Comparison of ENCODE assay signal across 9 mouse cellular contexts in the genomic region with DNA sequence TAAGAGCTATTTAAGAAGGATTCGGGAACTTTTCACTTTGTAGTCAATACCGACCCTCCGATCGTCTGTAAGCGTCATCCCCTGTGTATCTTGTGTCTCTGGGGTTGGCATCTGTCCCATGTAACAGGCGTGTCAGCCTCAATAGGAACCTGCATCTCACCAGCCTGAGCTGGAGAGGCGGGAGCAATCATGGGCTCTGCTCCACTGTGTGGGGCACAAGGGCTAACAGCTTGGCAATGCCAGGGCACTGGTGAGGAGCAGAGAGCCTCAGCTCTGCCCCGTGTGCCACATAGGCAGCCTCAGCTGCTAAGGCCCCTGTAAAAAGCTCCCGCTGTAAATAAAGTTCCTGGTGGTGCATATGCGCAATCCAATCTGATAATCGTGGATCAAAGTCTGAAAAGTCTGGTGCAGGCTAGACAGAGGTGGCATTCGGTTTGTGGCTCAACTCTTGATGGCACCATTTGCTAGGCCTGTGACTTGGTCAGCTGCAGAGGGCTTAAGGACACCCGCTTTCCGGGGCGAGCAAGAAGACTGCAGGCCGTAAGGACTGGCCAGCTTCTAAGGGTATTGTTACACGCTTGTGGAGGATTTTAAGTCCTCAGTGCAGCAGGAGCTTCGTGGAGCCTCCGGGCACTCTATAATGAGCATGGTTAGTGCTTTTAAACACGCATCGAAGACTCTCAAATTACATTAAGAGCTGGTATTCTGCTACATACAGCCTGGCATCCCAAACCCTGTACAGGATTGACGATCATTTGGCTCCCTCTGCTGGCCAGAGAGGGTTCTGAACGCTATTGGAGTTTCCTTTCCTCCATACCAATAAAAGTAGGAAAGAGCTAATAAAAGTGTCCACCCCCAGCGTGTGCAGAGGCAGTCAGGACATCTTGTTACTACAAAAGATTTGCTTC. TPM values are rescaled to one million over a fixed set of nuclear protein-coding genes. Genes with fewer than 3 reads are reported as not detected.
DNase-seq lines count a peak whose midpoint lies in the region; ATAC-seq and TF ChIP-seq lines count a peak whose summit lies in the region.
"Had no signal": no experiment of that assay in that cellular context is flagged by ENCODE, and none has a peak within 500 bp of the region (broad histone marks: within the 10 kb centered on the region; RNA-seq: fewer than 3 reads in every experiment).

No protein-coding gene starts in this region.

- no peak for TF ChIP-seq POLR2A in MEL (IDR thresholded peaks at IDR 0.05; ENCODE audit: control insufficient read depth in 1 of 2, insufficient read depth in 1 of 2, low read depth in 1 of 2, low read length in 2 of 2, poor library complexity in 1 of 2)
- no peak for TF ChIP-seq POLR2A in cerebellum, adult 2 months (IDR thresholded peaks at IDR 0.05; ENCODE audit: borderline replicate concordance, insufficient read depth, low read length)

- H3K27me3 ChIP-seq in MEL (ENCODE audit: control insufficient read depth in 1 of 2, insufficient read depth in 2 of 2, low read length in 2 of 2): no peaks in the 10 kb centered on the region
- H3K27me3 ChIP-seq in cerebellum, adult 2 months (ENCODE audit: control insufficient read depth, insufficient read depth, low read length): no peaks in the 10 kb centered on the region
- peaks cover 4% of the 10 kb centered on the region; the same call in 1 of the 2 replicates for H3K27me3 ChIP-seq in hindbrain, embryonic 10.5 days (ENCODE audit: insufficient read depth, poor library complexity, severe bottlenecking)
- H3K27me3 ChIP-seq in lung, postnatal 0 days (replicated peaks; ENCODE audit: insufficient read depth, low read length): no peaks in the 10 kb centered on the region

- peak; percentile 87 for DNase-seq in MEL (ENCODE audit: low read depth, low spot score)
- DNase-seq in cerebellum, adult 2 months: peak; percentile 59 to 81
- peak; percentile 95 for DNase-seq in forelimb bud, embryonic 11.5 days (ENCODE audit: low read depth, low spot score)
- DNase-seq in hindbrain, embryonic 10.5 days (ENCODE audit: low spot score): peak; percentile 88
- DNase-seq in layer of hippocampus, adult 9-10 months (ENCODE audit: low spot score): peak; percentile 75
- peak; percentile 92 for DNase-seq in lung, postnatal 0 days (ENCODE audit: low spot score)
- DNase-seq in retina, embryonic 14.5 days (ENCODE audit: low spot score): peak; percentile 97
- peak; percentile 63 to 72 for DNase-seq in thymus, postnatal 36 days

- no peak for TF ChIP-seq EP300 in MEL (IDR thresholded peaks at IDR 0.05; ENCODE audit: low read depth in 1 of 2, low read length in 2 of 2)
- no peak for TF ChIP-seq EP300 in lung, postnatal 0 days (IDR thresholded peaks at IDR 0.05)

- H3K9ac ChIP-seq in MEL (ENCODE audit: control insufficient read depth, low read depth, low read length, poor library complexity, severe bottlenecking): no peak overlapping the region
- H3K9ac ChIP-seq in lung, postnatal 0 days (replicated peaks; ENCODE audit: low read depth): no peak overlapping the region

- H3K4me2 ChIP-seq in lung, postnatal 0 days (replicated peaks; ENCODE audit: low read depth, low read length): no peak overlapping the region

- H3K79me2 ChIP-seq in MEL (ENCODE audit: control insufficient read depth, insufficient read depth, low read length, poor library complexity): no peaks in the 10 kb centered on the region

- WGBS in cerebellum, adult 2 months: 38% methylated on average over 24 of the region's 24 CpGs
- WGBS in hindbrain, embryonic 10.5 days: 55% methylated on average over 24 of the region's 24 CpGs
- WGBS in lung, postnatal 0 days: 50% methylated on average over 24 of the region's 24 CpGs

- no peak overlapping the region for H3K27ac ChIP-seq in MEL (ENCODE audit: control insufficient read depth, low read depth, low read length)
- H3K27ac ChIP-seq in cerebellum, adult 2 months (ENCODE audit: insufficient read depth, low read length): no peak overlapping the region
- H3K27ac ChIP-seq in hindbrain, embryonic 10.5 days: peak overlapping the region; percentile 77
- no peak overlapping the region for H3K27ac ChIP-seq in lung, postnatal 0 days (ENCODE audit: low read length)

- no peak; the same call in none of the 2 replicates for TF ChIP-seq RAD21 in MEL (IDR thresholded peaks at IDR 0.05; ENCODE audit: low read depth, low read length)

- H3K4me1 ChIP-seq in MEL (ENCODE audit: control insufficient read depth in 1 of 2, insufficient read depth in 2 of 2, low read length in 2 of 2): peaks cover 2 to 13% of the 10 kb centered on the region in 2 experiments; a peak in 3 of 4 replicates
- H3K4me1 ChIP-seq in cerebellum, adult 2 months (ENCODE audit: control insufficient read depth, insufficient read depth, low read length): no peaks in the 10 kb centered on the region
- H3K4me1 ChIP-seq in hindbrain, embryonic 10.5 days (replicated peaks): peaks cover 40% of the 10 kb centered on the region
- peaks cover 12% of the 10 kb centered on the region for H3K4me1 ChIP-seq in lung, postnatal 0 days (ENCODE audit: insufficient read depth, low read depth, low read length)

- peak; percentile 87 to 100 (median 93) for TF ChIP-seq CTCF in MEL (IDR thresholded peaks at IDR 0.05 in 2 of 3, conservative IDR thresholded peaks at IDR 0.05 in 1 of 3; ENCODE audit: control insufficient read depth in 1 of 3, insufficient read depth in 1 of 3, low read depth in 2 of 3, low read length in 3 of 3, poor library complexity in 1 of 3, severe bottlenecking in 1 of 3)
- peak; percentile 96 for TF ChIP-seq CTCF in cerebellum, adult 2 months (IDR thresholded peaks at IDR 0.05; ENCODE audit: borderline replicate concordance, insufficient read depth, low read depth, low read length)
- peak; percentile 96 for TF ChIP-seq CTCF in lung, postnatal 0 days (IDR thresholded peaks at IDR 0.05)

- H3K4me3 ChIP-seq in MEL (ENCODE audit: control insufficient read depth in 1 of 2, insufficient read depth in 1 of 2, low read depth in 2 of 2, low read length in 2 of 2): no peak overlapping the region
- H3K4me3 ChIP-seq in cerebellum, adult 2 months (replicated peaks; ENCODE audit: insufficient read depth, low read depth, low read length): no peak overlapping the region
- H3K4me3 ChIP-seq in hindbrain, embryonic 10.5 days: no peak overlapping the region
- no peak overlapping the region for H3K4me3 ChIP-seq in lung, postnatal 0 days (ENCODE audit: low read depth, low read length)
- H3K4me3 ChIP-seq: myocyte had no signal

- H3K9me3 ChIP-seq in MEL (replicated peaks; ENCODE audit: insufficient read depth, low read length): no peaks in the 10 kb centered on the region
- no peaks in the 10 kb centered on the region for H3K9me3 ChIP-seq in hindbrain, embryonic 10.5 days
- H3K9me3 ChIP-seq in lung, postnatal 0 days (ENCODE audit: low read length): no peaks in the 10 kb centered on the region

- peaks cover 0 to 5% of the 10 kb centered on the region in 2 experiments; a peak in 1 of 4 replicates for H3K36me3 ChIP-seq in MEL (ENCODE audit: control insufficient read depth in 1 of 2, insufficient read depth in 2 of 2, low read length in 2 of 2)
- no peaks in the 10 kb centered on the region for H3K36me3 ChIP-seq in hindbrain, embryonic 10.5 days
- H3K36me3 ChIP-seq in lung, postnatal 0 days (ENCODE audit: insufficient read depth, low read length): no peaks in the 10 kb centered on the region

- ATAC-seq in lung, postnatal 0 days: 0 out of 2 replicates have a peak, but pooled peaks have one; percentile 13

TF ChIP-seq in MEL, 35 proteins besides CTCF, POLR2A, EP300 and RAD21:
- peak; percentile 26; the same call in 1 of the 2 replicates for TF ChIP-seq GATA1 (IDR thresholded peaks at IDR 0.05; ENCODE audit: low read depth, low read length)
- 0 out of 2 replicates have a peak, but pooled peaks have one; percentile 51 for TF ChIP-seq MAZ (IDR thresholded peaks at IDR 0.05; ENCODE audit: low read depth, low read length)
- TF ChIP-seq RCOR1 (IDR thresholded peaks at IDR 0.05; ENCODE audit: low read depth, low read length): no peak; the same call in 1 of the 2 replicates
- TF ChIP-seq SIN3A (IDR thresholded peaks at IDR 0.05; ENCODE audit: low read length): peak; percentile 86
- TF ChIP-seq ZNF384 (IDR thresholded peaks at IDR 0.05; ENCODE audit: low read depth, low read length): peak; percentile 39; the same call in 1 of the 2 replicates
- no peak for TF ChIP-seq MAX (IDR thresholded peaks at IDR 0.05; ENCODE audit: low read length)
- peak; percentile 100 for TF ChIP-seq ZC3H11A (IDR thresholded peaks at IDR 0.05; ENCODE audit: low read depth, low read length)
- TF ChIP-seq SMC3 (IDR thresholded peaks at IDR 0.05; ENCODE audit: low read depth, low read length): peak; percentile 100
- TF ChIP-seq NRF1 (IDR thresholded peaks at IDR 0.05; ENCODE audit: insufficient read depth, low read depth, low read length, poor library complexity, severe bottlenecking): peak; percentile 21; the same call in 1 of the 2 replicates

RNA-seq across cellular contexts. Expression of a gene that starts 59.2 kb away (rescaled TPM):
- 25.3 and 27.7 TPM in 2 replicates for total RNA-seq in MEL (2012; rRNA removed)
- polyA plus RNA-seq in MEL (2012; ENCODE audit: insufficient read depth in 1 of 2, insufficient read length in 2 of 2, low read depth in 1 of 2, low replicate concordance in 2 of 2, missing spikeins in 1 of 2): 10 to 100 TPM in 1 of 2 experiments, not detected in 1; 39.0 TPM
- polyA plus RNA-seq in cerebellum, adult 2 months (2012; rRNA removed): 73.8 and 77.5 TPM in 2 replicates
- polyA plus RNA-seq in hindbrain, embryonic 10.5 days (2016; fragmentation: Nextera tagmentation; extraction: Ambion mirVana): 114 and 120 TPM in 2 replicates
- polyA plus RNA-seq in lung, postnatal 0 days (2015; fragmentation: Nextera tagmentation; extraction: Ambion mirVana): 92.8 and 116 TPM in 2 replicates
